Mouse (Mus musculus) embryo, embryonic 11.5 days (tissue): ENCODE data around the gene Aebp1.

Source experiments
- DNase-seq: peaks from one replicate; pipeline ENCODE4 v3.0.0-alpha.2; 2012; ENCODE audit warnings: low read depth, low spot score

Gene Aebp1

GRCm38 (mm10) chr11:5893807-5894206 lies 32.1 kb downstream of the Aebp1 start:
- DNase-seq, result no peak

GRCm38 (mm10) chr11:5897230-5897629 lies 35.5 kb downstream of the Aebp1 start:
- DNase-seq, result no peak

DNA sequence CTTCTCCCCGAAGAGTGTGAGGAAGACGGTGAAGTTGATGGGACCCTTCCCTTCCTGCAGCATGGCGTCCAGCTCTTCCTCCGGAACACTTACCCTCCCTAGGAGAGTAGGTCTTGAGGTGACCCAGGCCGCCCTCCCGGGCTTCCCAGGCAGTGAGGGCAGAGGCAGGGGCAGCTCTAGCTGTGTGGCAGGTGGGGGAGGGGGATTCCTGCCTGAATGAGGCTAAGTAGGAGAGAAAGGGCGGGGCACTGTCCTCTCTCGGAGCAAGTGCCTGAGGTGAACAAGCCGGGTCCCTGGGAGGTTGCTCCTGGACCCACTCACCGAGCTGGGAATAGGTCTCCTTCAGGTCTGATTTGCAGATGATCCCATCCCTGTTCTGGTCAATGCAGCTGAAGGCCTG lies 36.1 kb downstream of the Aebp1 start:
- no peak for DNase-seq

- no peak for DNase-seq
Observed at GRCm38 (mm10) chr11:5898531-5898930, 36.8 kb downstream of the Aebp1 start, which contains the start of gene Myl7. Gene Myl7, minus strand, starts transcription at chr11:5898782.

DNA sequence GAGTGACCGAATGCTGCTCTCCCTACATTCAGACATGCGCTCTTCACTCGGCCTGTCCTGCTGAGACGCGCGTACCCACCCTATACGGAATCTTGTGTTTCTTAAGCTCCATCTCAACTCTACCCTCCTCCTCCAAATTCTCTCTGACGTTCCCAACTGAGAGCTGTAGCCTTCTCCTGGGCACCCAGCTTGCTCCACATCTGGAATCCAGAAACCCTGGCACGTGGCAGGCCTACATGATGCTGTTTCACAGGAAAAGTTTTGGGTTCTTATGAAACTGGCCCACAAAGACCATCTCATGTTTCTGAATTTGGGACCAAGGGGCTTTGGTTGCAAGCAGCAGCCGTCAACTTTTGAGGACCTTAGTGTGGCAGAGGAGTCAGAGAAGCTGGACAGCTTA lies 37.5 kb downstream of the Aebp1 start:
- no peak for DNase-seq

- no peak for DNase-seq
Observed at GRCm38 (mm10) chr11:5901320-5901719, 39.6 kb downstream of the Aebp1 start.

DNA sequence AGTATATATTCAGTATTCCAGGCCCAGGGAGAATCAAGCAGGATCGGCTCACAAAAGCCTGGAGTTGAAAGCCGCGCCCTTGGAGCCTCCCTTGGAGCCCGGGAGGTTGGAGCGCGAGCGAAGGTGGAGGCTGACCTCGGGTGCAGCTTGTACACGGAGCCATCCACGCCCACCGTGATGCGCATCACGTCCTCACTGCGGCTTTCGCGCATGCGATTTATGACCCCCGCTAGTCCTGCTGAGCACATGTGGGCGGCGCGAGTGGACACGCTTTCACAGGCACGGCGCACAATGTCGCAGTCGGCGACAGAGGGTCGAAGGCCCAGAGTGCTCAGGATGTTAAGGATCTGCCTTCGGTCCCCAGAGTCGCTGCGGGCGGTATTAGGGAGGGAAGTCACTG lies 40.2 kb downstream of the Aebp1 start:
- DNase-seq, result peak; percentile 70

DNA sequence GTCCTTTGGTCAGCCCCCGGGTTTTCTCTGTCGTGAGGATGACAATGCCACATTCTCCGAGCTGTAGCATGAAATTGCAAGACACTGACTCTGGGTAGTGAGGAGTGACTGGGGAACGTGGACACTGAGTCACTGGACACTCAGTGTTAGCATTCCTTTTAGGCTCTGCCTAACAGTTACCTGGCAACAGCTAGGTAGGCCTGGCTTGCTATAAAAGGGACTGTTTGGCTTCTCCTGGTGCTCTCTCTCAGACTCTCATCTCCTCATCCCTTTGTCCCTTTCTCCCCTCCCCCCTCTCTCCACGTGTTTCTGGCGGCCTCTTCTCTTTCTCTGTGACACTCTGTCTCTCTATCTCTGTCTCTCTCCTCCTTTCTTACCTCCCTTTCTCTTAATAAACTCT lies 40.6 kb downstream of the Aebp1 start:
- no peak for DNase-seq

DNA sequence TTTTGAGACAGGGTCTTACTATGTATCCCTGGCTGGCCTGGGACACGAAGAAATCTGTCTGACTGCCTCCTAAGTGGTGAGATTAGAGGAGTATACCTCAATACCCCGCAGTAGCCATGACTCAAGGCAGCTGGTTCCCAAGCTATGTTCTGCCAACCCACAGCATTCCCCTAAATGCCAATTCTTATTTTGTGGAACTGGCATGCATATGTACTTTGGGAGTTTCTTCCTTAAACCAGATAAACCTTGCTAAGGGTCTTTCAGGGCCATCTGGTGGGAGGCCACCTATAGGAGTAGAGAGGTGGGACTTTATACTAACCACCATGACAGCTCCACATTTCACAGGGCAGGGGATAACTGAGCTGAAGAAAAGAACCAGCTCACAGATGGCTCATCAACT lies 42.1 kb downstream of the Aebp1 start:
- DNase-seq, result no peak

DNA sequence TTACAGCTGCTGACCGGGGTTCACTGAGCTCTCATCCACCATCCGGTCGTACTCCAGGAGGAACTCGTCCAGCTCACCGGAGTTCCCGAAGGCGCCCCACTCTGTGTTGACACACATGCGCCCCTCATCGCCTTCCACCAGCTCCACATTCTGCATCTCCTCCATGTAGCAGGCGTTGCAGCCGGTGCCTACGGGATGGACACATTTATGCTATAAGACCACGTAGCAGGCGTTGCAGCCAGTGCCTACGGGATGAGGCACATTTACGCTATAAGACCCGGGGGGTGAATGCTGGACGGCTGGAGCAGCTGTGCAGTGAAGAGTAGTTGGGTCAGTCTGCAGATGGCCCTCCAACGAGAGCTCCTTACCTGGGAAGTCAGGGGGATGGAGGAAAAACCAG lies 42.6 kb downstream of the Aebp1 start:
- DNase-seq, result no peak

DNA sequence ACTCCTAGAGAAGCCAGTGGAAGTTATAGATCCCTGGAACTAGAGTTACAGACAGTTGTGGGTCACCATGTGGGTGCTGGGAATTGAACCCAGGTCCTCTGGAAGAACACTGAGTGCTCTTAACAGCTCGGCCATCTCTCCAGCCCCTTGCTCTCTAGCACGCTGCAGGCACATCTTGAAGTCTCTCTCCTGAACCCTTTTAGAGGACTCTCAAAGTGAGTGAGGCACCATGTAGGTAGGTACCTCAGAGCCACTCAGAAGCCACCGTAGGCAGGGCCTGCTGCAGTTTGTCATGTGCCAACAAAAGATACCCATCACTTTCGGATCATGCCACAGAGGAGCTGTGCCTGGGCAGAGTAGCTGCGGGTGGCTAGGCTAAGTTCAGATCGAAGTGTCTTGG lies 43.1 kb downstream of the Aebp1 start:
- DNase-seq, result no peak

DNA sequence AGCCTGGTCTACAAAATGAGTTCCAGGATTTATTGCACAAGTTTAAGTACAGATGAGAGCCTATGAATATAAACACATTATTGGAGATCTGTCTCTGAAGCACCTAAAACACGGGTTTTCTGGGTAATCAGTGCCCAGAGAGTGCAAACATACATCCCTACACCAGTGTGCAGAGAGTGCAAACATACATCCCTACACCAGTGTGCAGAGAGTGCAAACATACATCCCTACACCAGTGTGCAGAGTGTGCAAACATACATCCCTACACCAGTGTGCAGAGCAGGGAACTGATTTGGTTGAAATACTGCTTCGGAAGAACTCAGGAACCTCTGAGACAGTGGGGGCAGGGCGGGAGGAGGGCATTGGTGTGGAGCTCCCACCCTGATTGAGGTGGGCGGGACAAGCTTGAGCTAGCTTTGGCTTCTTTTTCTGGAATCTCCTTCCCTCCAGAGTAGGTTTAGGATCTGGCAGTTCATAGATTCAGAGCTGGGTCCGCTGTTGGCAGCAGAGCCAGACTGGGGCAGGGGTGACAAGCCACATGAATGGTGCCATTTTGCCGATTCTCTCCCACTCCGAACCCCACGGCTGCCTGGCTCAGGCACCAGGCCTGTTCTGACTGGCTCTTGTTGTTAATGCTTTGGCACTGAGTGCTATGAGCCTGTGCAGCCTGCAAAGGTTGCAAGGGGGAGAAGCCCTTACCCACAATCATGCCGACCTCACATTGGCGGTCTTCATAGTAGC lies 44.2 kb downstream of the Aebp1 start:
- DNase-seq, result no peak

DNA sequence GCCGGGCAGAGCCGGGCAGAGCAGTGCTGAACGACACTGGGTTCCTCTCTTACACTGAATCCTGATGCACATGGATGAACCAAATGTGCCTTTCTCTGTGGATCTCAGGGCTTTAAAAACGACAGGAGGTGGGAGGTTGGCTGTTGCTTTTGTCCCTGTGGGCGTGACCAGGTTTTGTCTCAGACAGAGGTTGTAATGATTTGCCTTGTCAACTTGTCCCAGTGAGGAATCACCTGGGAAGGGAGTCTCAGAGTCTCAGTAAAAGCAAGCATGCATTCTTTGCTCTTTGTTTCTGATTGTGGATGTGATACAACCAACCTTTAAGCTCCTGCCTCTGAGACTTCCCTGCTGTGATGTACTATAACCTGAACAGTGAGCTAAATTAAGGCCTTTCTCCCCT lies 45.3 kb downstream of the Aebp1 start:
- DNase-seq, result no peak

DNA sequence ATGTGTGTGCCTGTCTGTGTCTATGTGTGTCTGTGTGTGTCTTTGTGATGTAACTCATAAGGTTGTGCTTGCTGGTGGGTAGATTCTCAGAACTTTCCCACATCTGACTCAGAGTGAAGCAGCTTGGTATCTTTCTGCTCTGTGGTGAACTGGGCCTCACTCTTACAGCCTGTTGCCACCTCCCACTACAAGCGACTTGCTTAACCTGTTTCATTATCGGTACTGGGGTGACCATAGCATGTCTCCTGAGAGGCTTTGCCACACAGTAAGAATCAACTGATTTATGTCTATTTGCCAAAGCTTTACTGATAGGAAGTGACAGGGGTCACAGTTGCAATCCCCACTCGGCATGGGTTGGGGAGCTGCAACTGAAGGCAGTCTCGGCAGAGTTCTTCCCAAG lies 46.9 kb downstream of the Aebp1 start:
- DNase-seq, result no peak

DNA sequence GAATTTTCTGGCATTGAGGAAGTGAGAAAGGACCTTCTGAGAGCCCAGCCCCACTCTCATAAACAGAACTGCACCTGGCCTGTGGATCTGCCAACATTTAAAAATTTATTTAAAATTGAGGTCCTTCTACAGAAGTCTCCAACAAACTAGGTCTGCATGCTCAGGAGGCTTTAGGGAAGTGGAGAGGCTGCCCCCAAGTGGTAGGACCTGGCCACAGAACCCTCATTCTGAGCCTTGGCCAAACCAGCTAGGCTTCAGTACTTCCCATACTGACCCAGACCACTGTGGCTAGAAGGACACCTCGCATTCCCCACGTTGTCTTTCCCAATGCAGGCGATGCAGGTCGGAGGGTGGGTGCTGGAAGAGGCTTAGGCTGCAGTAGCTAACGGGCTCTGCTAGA lies 50.9 kb downstream of the Aebp1 start:
- DNase-seq, result no peak

GRCm38 (mm10) chr11:5913256-5913655 lies 51.5 kb downstream of the Aebp1 start:
- DNase-seq, result no peak

DNA sequence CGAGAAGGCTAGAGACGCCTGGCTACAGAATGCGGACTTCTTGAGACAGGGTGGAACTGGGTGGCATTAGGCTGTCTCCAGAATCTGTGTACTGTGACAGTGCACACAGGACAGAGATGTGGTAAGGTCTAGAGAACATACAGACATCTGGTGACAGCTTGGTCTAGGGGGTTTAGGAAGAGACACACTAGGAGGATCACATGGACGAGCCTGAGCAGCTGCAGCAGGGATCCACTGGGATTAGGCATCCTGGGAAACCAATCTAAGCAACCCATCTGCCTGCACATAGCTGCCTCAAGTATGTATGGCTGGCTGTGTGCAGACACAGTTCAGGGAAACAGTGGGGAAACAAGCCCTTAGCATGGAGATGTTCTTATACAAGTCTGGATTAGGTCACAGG lies 52.2 kb downstream of the Aebp1 start:
- DNase-seq, result no peak

- DNase-seq, result no peak
Observed at GRCm38 (mm10) chr11:5914940-5915339, 53.2 kb downstream of the Aebp1 start.

GRCm38 (mm10) chr11:5915429-5916177 lies 53.9 kb downstream of the Aebp1 start:
- DNase-seq, result no peak

DNA sequence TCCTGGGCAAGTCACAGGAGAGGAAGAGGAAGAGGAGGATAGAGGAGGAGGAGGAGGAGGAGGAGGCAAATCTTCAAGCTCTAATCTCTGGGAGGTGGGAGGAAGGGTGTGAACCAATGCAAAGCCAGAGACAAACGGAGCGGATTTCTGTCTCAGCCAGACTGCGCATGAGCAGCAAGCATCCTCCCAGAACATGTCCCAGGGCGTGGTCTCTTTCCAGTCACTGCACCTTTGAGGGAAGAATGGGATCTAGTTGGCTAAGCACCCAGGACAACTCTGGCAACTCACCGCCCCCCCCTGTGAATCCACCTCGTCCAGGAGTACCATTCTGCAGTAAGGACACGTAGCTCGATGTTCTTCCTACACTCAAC lies 54.4 kb downstream of the Aebp1 start:
- DNase-seq, result no peak

DNA sequence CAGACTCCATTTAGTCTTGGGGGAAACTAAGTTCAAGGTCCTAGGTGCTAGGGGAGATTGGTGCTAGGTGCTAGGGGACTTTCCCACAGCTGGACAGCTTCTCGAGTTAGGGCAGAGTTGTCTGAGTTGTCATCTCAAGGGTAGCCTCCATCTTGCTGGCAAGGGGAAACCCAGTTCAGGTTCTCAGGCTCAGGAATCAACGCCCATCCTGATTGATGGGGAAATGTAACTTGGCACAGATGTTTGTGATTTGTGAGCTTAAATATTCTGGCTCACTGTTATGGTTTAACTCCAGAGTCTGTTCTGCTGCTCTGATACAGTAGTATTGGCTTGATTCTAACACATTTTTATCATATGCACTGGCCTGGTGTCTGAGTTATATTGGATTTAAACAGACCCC lies 56.4 kb downstream of the Aebp1 start:
- DNase-seq, result no peak

- no peak for DNase-seq
Observed at GRCm38 (mm10) chr11:5919606-5920005, 57.9 kb downstream of the Aebp1 start.

DNA sequence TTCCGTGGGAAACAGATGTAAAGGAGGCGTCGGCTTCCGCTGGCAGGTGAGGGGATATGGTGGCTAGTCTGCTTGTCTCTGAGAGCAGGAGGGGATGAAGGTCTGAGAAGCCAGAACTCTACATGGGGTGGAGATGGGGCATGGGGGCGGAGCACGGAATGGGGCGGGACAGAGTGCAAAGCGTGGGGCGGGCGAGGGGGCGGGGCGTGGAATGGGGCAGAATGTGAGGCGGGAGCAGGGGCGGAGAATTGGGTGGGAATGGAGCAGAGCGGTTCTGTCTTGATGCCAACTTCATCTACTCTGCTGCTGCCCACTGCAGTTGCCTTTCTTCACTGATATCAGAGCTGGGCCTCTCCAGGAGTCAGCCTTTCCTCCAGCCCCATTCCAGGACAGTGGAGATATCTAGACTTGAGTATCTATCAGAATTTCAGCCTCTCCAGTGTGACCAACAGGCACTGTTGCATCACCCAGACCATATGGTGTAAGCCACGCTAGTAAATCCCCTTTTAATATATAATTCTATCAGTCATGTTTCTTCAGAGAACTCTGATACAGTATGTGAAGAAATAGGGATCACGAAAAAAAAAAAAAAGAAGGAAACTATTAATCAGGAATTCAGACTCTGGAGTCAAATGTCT lies 58.7 kb downstream of the Aebp1 start:
- DNase-seq, result no peak
